Comparison of ENCODE assay signal across 8 mouse cellular contexts in the genomic region with DNA sequence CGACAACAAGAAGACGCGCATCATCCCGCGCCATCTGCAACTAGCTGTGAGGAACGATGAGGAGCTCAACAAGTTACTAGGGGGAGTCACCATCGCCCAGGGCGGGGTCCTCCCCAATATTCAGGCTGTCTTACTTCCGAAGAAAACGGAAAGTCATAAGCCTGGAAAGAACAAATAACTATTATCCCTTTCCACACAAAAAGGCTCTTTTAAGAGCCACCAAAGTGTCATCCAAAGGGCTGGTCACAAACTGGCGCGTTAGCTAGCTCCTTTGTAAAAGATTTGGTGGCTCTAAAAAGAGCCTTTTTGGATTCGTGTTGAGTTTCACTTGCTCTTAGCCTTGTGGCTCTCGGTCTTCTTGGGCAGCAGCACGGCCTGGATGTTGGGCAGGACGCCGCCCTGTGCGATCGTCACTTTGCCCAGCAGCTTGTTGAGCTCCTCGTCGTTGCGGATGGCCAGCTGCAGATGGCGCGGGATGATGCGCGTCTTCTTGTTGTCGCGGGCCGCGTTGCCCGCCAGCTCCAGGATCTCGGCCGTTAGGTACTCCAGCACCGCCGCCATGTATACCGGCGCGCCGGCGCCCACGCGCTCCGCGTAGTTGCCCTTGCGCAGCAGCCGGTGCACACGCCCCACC. TPM values are rescaled to one million over a fixed set of nuclear protein-coding genes. Genes with fewer than 3 reads are reported as not detected.
DNase-seq lines count a peak whose midpoint lies in the region; ATAC-seq and TF ChIP-seq lines count a peak whose summit lies in the region.
"Not testable (repeated sequence)": the region's sequence is repeated elsewhere in the genome, so short reads cannot be mapped to it uniquely, and the experiment has no call there.

No protein-coding gene starts in this region.

- peak; percentile 67 for DNase-seq in MN1 (ENCODE audit: low spot score)
- DNase-seq in embryo, embryonic 10.5 days (ENCODE audit: low spot score) = peak; percentile 75
- DNase-seq in forebrain, postnatal 0 days = not testable (repeated sequence)
- peak; percentile 19 for DNase-seq in urinary bladder, postnatal 25 days (ENCODE audit: low spot score)

- H3K9me3 ChIP-seq in forebrain, postnatal 0 days (ENCODE audit: low read length); hindbrain, embryonic 15.5 days; limb, embryonic 13.5 days; megakaryocyte, embryonic 14.5 days: not testable (repeated sequence)

- H3K27me3 ChIP-seq in forebrain, postnatal 0 days (ENCODE audit: insufficient read depth, low read length); hindbrain, embryonic 15.5 days; limb, embryonic 13.5 days; megakaryocyte, embryonic 14.5 days (replicated peaks): not testable (repeated sequence)

- peak overlapping the region; percentile 63 for H3K4me3 ChIP-seq in forebrain, postnatal 0 days (ENCODE audit: low read depth, low read length)
- H3K4me3 ChIP-seq in hindbrain, embryonic 15.5 days = peak overlapping the region; percentile 59
- peak overlapping the region; percentile 63 for H3K4me3 ChIP-seq in limb, embryonic 13.5 days
- peak overlapping the region; percentile 95 for H3K4me3 ChIP-seq in megakaryocyte, embryonic 14.5 days (replicated peaks)
- peak overlapping the region; percentile 78 for H3K4me3 ChIP-seq in olfactory bulb, adult 2 months (ENCODE audit: insufficient read depth, low read depth, low read length)

- not testable (repeated sequence) for H3K36me3 ChIP-seq in forebrain, postnatal 0 days (ENCODE audit: insufficient read depth); hindbrain, embryonic 15.5 days; limb, embryonic 13.5 days; megakaryocyte, embryonic 14.5 days (replicated peaks; ENCODE audit: low read length)

- H3K9ac ChIP-seq in forebrain, postnatal 0 days = peak overlapping the region; percentile 69
- peak overlapping the region; percentile 79 for H3K9ac ChIP-seq in hindbrain, embryonic 15.5 days
- H3K9ac ChIP-seq in limb, embryonic 13.5 days = peak overlapping the region; percentile 92

- ATAC-seq in forebrain, postnatal 0 days = peak; percentile 5
- not testable (repeated sequence) for ATAC-seq in hindbrain, embryonic 15.5 days (ENCODE audit: low FRiP score, low read depth); limb, embryonic 13.5 days (ENCODE audit: low FRiP score, low read depth)

- not testable (repeated sequence) for H3K4me1 ChIP-seq in forebrain, postnatal 0 days (ENCODE audit: insufficient read depth); olfactory bulb, adult 2 months (ENCODE audit: control insufficient read depth, insufficient read depth, low read length)
- peaks cover 24% of the 10 kb centered on the region for H3K4me1 ChIP-seq in hindbrain, embryonic 15.5 days (replicated peaks)
- peaks cover 27% of the 10 kb centered on the region for H3K4me1 ChIP-seq in limb, embryonic 13.5 days
- H3K4me1 ChIP-seq in megakaryocyte, embryonic 14.5 days = peaks cover 52% of the 10 kb centered on the region

- peak overlapping the region; percentile 92 for H3K27ac ChIP-seq in forebrain, postnatal 0 days (ENCODE audit: low read depth, low read length)
- H3K27ac ChIP-seq in hindbrain, embryonic 15.5 days (replicated peaks) = peak overlapping the region; percentile 97
- peak overlapping the region; percentile 99 for H3K27ac ChIP-seq in limb, embryonic 13.5 days
- H3K27ac ChIP-seq in olfactory bulb, adult 2 months (ENCODE audit: insufficient read depth, low read depth, low read length) = peak overlapping the region; percentile 98

- peak overlapping the region; percentile 80 for H3K4me2 ChIP-seq in forebrain, postnatal 0 days (ENCODE audit: low read depth)
- peak overlapping the region; percentile 86 for H3K4me2 ChIP-seq in hindbrain, embryonic 15.5 days
- peak overlapping the region; percentile 79 for H3K4me2 ChIP-seq in limb, embryonic 13.5 days (replicated peaks)

- under 1% methylated on average over 33 of the region's 47 CpGs for WGBS in forebrain, postnatal 0 days
- WGBS in hindbrain, embryonic 15.5 days = under 1% methylated on average over 31 of the region's 47 CpGs
- under 1% methylated on average over 31 of the region's 47 CpGs for WGBS in limb, embryonic 13.5 days
- WGBS in olfactory bulb, adult 2 months = under 1% methylated on average over 34 of the region's 47 CpGs

- peak; percentile 36 for TF ChIP-seq POLR2A in olfactory bulb, adult 2 months (IDR thresholded peaks at IDR 0.05; ENCODE audit: insufficient read depth, low read depth, low read length)

- not testable (repeated sequence) for TF ChIP-seq CTCF in forebrain, postnatal 0 days (IDR thresholded peaks at IDR 0.05; ENCODE audit: low read depth); olfactory bulb, adult 2 months (IDR thresholded peaks at IDR 0.05; ENCODE audit: insufficient read depth, low read depth, low read length)

RNA-seq across cellular contexts. Expression of a gene that starts 0.4 kb away (rescaled TPM):
- 471 and 484 TPM in 2 replicates for total RNA-seq in forebrain, postnatal 0 days (2014; rRNA removed)
- polyA plus RNA-seq in forebrain, postnatal 0 days (2015; fragmentation: Nextera tagmentation; extraction: Ambion mirVana) = 1.9 and 2.2 TPM in 2 replicates
- polyA plus RNA-seq in hindbrain, embryonic 15.5 days (2015; fragmentation: Nextera tagmentation; extraction: Ambion mirVana) = 2.0 and 2.9 TPM in 2 replicates
- 11.1 and 12.0 TPM in 2 replicates for polyA plus RNA-seq in limb, embryonic 13.5 days (2015; fragmentation: Nextera tagmentation; extraction: Ambion mirVana)
- 15.1 and 19.7 TPM in 2 replicates for polyA plus RNA-seq in megakaryocyte, embryonic 14.5 days (2012; ENCODE audit: insufficient read depth, low replicate concordance)
- not detected in 2 replicates for polyA plus RNA-seq in olfactory bulb, adult 2 months (2012; ENCODE audit: insufficient read depth, insufficient read length, low replicate concordance, missing spikeins)

RNA-seq across cellular contexts. Expression of a gene that starts 0.6 kb away (rescaled TPM):
- total RNA-seq in forebrain, postnatal 0 days (2014; rRNA removed) = 166 and 395 TPM in 2 replicates
- 1.2 TPM in 1 of 2 replicates, not detected in the other for polyA plus RNA-seq in forebrain, postnatal 0 days (2015; fragmentation: Nextera tagmentation; extraction: Ambion mirVana)
- polyA plus RNA-seq in hindbrain, embryonic 15.5 days (2015; fragmentation: Nextera tagmentation; extraction: Ambion mirVana) = 0.42 and 0.77 TPM in 2 replicates
- 1.3 TPM in 1 of 2 replicates, not detected in the other for polyA plus RNA-seq in limb, embryonic 13.5 days (2015; fragmentation: Nextera tagmentation; extraction: Ambion mirVana)
- not detected in 2 replicates for polyA plus RNA-seq in megakaryocyte, embryonic 14.5 days (2012; ENCODE audit: insufficient read depth, low replicate concordance)
- not detected in 2 replicates for polyA plus RNA-seq in olfactory bulb, adult 2 months (2012; ENCODE audit: insufficient read depth, insufficient read length, low replicate concordance, missing spikeins)

RNA-seq across cellular contexts. Expression of a gene that starts 0.7 kb away (rescaled TPM):
- total RNA-seq in forebrain, postnatal 0 days (2014; rRNA removed) = 9.0 and 12.2 TPM in 2 replicates
- polyA plus RNA-seq in forebrain, postnatal 0 days (2015; fragmentation: Nextera tagmentation; extraction: Ambion mirVana) = 3.6 and 3.9 TPM in 2 replicates
- 4.6 and 4.7 TPM in 2 replicates for polyA plus RNA-seq in hindbrain, embryonic 15.5 days (2015; fragmentation: Nextera tagmentation; extraction: Ambion mirVana)
- 6.7 and 7.2 TPM in 2 replicates for polyA plus RNA-seq in limb, embryonic 13.5 days (2015; fragmentation: Nextera tagmentation; extraction: Ambion mirVana)
- 0.10 TPM in 1 of 2 replicates, not detected in the other for polyA plus RNA-seq in megakaryocyte, embryonic 14.5 days (2012; ENCODE audit: insufficient read depth, low replicate concordance)
- not detected in 2 replicates for polyA plus RNA-seq in olfactory bulb, adult 2 months (2012; ENCODE audit: insufficient read depth, insufficient read length, low replicate concordance, missing spikeins)

RNA-seq across cellular contexts. Expression of a gene that starts 0.7 kb away (rescaled TPM):
- total RNA-seq in forebrain, postnatal 0 days (2014; rRNA removed) = 31.4 and 40.2 TPM in 2 replicates
- 67.7 and 75.8 TPM in 2 replicates for polyA plus RNA-seq in forebrain, postnatal 0 days (2015; fragmentation: Nextera tagmentation; extraction: Ambion mirVana)
- polyA plus RNA-seq in hindbrain, embryonic 15.5 days (2015; fragmentation: Nextera tagmentation; extraction: Ambion mirVana) = 56.0 and 56.3 TPM in 2 replicates
- 51.1 and 55.2 TPM in 2 replicates for polyA plus RNA-seq in limb, embryonic 13.5 days (2015; fragmentation: Nextera tagmentation; extraction: Ambion mirVana)
- 29.8 and 114 TPM in 2 replicates for polyA plus RNA-seq in megakaryocyte, embryonic 14.5 days (2012; ENCODE audit: insufficient read depth, low replicate concordance)
- polyA plus RNA-seq in olfactory bulb, adult 2 months (2012; ENCODE audit: insufficient read depth, insufficient read length, low replicate concordance, missing spikeins) = not detected in 2 replicates

RNA-seq across cellular contexts. Expression of a gene that starts 18.7 kb away (rescaled TPM):
- 52.3 and 90.8 TPM in 2 replicates for total RNA-seq in forebrain, postnatal 0 days (2014; rRNA removed)
- polyA plus RNA-seq in forebrain, postnatal 0 days (2015; fragmentation: Nextera tagmentation; extraction: Ambion mirVana) = 0.84 and 1.3 TPM in 2 replicates
- polyA plus RNA-seq in hindbrain, embryonic 15.5 days (2015; fragmentation: Nextera tagmentation; extraction: Ambion mirVana) = 1.2 and 1.7 TPM in 2 replicates
- polyA plus RNA-seq in limb, embryonic 13.5 days (2015; fragmentation: Nextera tagmentation; extraction: Ambion mirVana) = 8.8 and 10.5 TPM in 2 replicates
- polyA plus RNA-seq in megakaryocyte, embryonic 14.5 days (2012; ENCODE audit: insufficient read depth, low replicate concordance) = 50.2 and 139 TPM in 2 replicates
- polyA plus RNA-seq in olfactory bulb, adult 2 months (2012; ENCODE audit: insufficient read depth, insufficient read length, low replicate concordance, missing spikeins) = not detected in 2 replicates
